Mouse (Mus musculus) ES-Bruce4 (cell line): ENCODE measurements around the gene Nfyc.

Experiments
- CTCF ChIP-seq: IDR thresholded peaks from one replicate; pipeline ENCODE4 v1.8.1; 2011; ENCODE audit warnings: low read depth, low read length
- EP300 ChIP-seq: IDR thresholded peaks from 2 replicates; pipeline ENCODE4 v1.6.1; 2011; ENCODE audit warnings: low read depth, low read length; ENCODE audit not compliant: insufficient read depth
- POLR2A ChIP-seq: IDR thresholded peaks from one replicate; pipeline ENCODE4 v1.8.1; 2011; ENCODE audit warnings: low read length; ENCODE audit not compliant: insufficient read depth

DNA sequence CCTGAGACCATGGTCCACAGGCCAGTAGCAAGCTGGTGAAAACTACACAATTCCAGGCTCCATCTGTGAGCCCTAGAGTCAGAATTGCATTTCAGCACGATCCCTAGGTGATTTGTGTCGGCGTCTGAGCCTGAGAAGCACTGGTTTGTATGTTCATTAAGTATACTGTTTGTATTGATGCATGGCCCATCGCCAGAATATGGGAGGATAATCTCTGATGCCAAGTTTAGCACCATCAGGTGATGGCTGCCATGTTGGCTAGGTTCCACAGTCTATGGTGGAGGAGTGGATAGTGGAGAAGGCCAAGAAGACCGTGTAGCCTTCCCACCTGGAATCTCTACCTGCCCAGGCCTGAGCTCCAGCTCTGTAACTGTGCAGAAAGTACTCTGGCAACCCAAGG lies 36.9 kb upstream of the Nfyc start:
- TF ChIP-seq EP300 (no peak), CTCF (no peak), POLR2A (no peak)
